Mouse (Mus musculus): Measurements from ENCODE around the gene Thumpd3. TPM values are rescaled to one million over a fixed set of nuclear protein-coding genes. Genes with fewer than 3 reads are reported as not detected.

Gene Thumpd3
- total RNA-seq, 2 experiments from 2014 or later = 33.1 to 42.0 TPM

GRCm38 (mm10) chr6:113079492-113079891, 33.5 kb downstream of the Thumpd3 start:
- DNase-seq = peak; percentile 17

GRCm38 (mm10) chr6:113082229-113082628, 36.2 kb downstream of the Thumpd3 start:
- no peak for DNase-seq

GRCm38 (mm10) chr6:113084590-113084989, 38.6 kb downstream of the Thumpd3 start:
- DNase-seq = no peak

GRCm38 (mm10) chr6:113093206-113093605, 47.2 kb downstream of the Thumpd3 start:
- no peak for DNase-seq

GRCm38 (mm10) chr6:113095547-113095946, 49.5 kb downstream of the Thumpd3 start:
- DNase-seq = no peak

GRCm38 (mm10) chr6:113097662-113098061, 51.6 kb downstream of the Thumpd3 start:
- DNase-seq = no peak

GRCm38 (mm10) chr6:113099640-113100289, 53.7 kb downstream of the Thumpd3 start:
- peak; percentile 91 for DNase-seq

GRCm38 (mm10) chr6:113102541-113102940, 56.5 kb downstream of the Thumpd3 start:
- DNase-seq = no peak

- DNase-seq = peak in 1 of 2 experiments; percentile 24
Measured at GRCm38 (mm10) chr6:113103765-113104164, 57.7 kb downstream of the Thumpd3 start.

- no peak for DNase-seq
Measured at GRCm38 (mm10) chr6:113109378-113109777, 63.4 kb downstream of the Thumpd3 start.

GRCm38 (mm10) chr6:113109956-113110355, 63.9 kb downstream of the Thumpd3 start:
- DNase-seq = no peak

Other genes with a start within 250 kb of the Thumpd3 start
- 100 to 1,000 TPM; 276 to 301 TPM for gene Srgap3, start 99.0 kb upstream of the Thumpd3 start, total RNA-seq (2021)
- gene Setd5, start 31.1 kb downstream of the Thumpd3 start, total RNA-seq (2021) = 100 to 1,000 TPM; 103 to 117 TPM
- gene Lhfpl4, start 149.2 kb downstream of the Thumpd3 start, total RNA-seq (2021) = 10 to 100 TPM; 75.6 to 78.2 TPM
- 10 to 100 TPM; 12.6 to 14.5 TPM for gene Mtmr14, start 191.6 kb downstream of the Thumpd3 start, total RNA-seq (2021)
- gene Cpne9, start 236.1 kb downstream of the Thumpd3 start, total RNA-seq (2021) = 10 to 100 TPM; 17.6 to 22.7 TPM